In genomic region chr10:75100298-75100697, GRCm38 (mm10) we compare ENCODE assay signal across 11 mouse cellular contexts. TPM values are rescaled to one million over a fixed set of nuclear protein-coding genes. Genes with fewer than 3 reads are reported as not detected.
DNase-seq lines count a peak whose midpoint lies in the region; ATAC-seq and TF ChIP-seq lines count a peak whose summit lies in the region.
"Had no signal": no experiment of that assay in that cellular context is flagged by ENCODE, and none has a peak within 500 bp of the region (broad histone marks: within the 10 kb centered on the region; RNA-seq: fewer than 3 reads in every experiment).

No protein-coding gene starts in this region.

- DNase-seq in embryonic facial prominence, embryonic 14.5 days (ENCODE audit: low spot score): peak; percentile 67
- DNase-seq in embryonic facial prominence, embryonic 10.5 days (ENCODE audit: low spot score): no peak
- DNase-seq in midbrain, embryonic 11.5 days (ENCODE audit: low spot score, missing footprints): peak; percentile 68
- no peak for DNase-seq in midbrain, embryonic 10.5 days (ENCODE audit: low spot score)
- peak; percentile 59 to 80 for DNase-seq in layer of hippocampus, adult 2 months (ENCODE audit: low spot score in 2 of 2)
- no peak for DNase-seq in testis, postnatal 10 days (ENCODE audit: low spot score)
- DNase-seq in MN1 (ENCODE audit: low spot score): no peak
- DNase-seq: gastrocnemius, postnatal 36 days had no signal

- peak overlapping the region; percentile 29; the same call in 1 of the 2 replicates for H3K27ac ChIP-seq in embryonic facial prominence, embryonic 14.5 days (replicated peaks; ENCODE audit: low read depth, low read length)
- H3K27ac ChIP-seq in embryonic facial prominence, embryonic 10.5 days (replicated peaks): no peak overlapping the region
- no peak overlapping the region for H3K27ac ChIP-seq in midbrain, embryonic 11.5 days (ENCODE audit: low read depth, low read length)
- no peak overlapping the region for H3K27ac ChIP-seq in midbrain, embryonic 10.5 days (replicated peaks)
- peak overlapping the region; percentile 90 for H3K27ac ChIP-seq in layer of hippocampus, adult 2 months
- H3K27ac ChIP-seq in stomach, embryonic 15.5 days: no peak overlapping the region
- H3K27ac ChIP-seq: limb, embryonic 13.5 days had no signal

- H3K27me3 ChIP-seq in embryonic facial prominence, embryonic 14.5 days (replicated peaks; ENCODE audit: control insufficient read depth, insufficient read depth, low read length): no peaks in the 10 kb centered on the region
- H3K27me3 ChIP-seq in embryonic facial prominence, embryonic 10.5 days (replicated peaks; ENCODE audit: low read depth, poor library complexity, severe bottlenecking): peaks cover 18% of the 10 kb centered on the region
- H3K27me3 ChIP-seq in midbrain, embryonic 11.5 days (ENCODE audit: control insufficient read depth, insufficient read depth, low read length): no peaks in the 10 kb centered on the region
- peaks cover 15% of the 10 kb centered on the region; the same call in 1 of the 2 replicates for H3K27me3 ChIP-seq in midbrain, embryonic 10.5 days (ENCODE audit: low read depth, poor library complexity, severe bottlenecking)
- H3K27me3 ChIP-seq in stomach, embryonic 15.5 days (replicated peaks): no peaks in the 10 kb centered on the region
- H3K27me3 ChIP-seq: limb, embryonic 13.5 days had no signal

- 68% methylated on average over 7 of the region's 7 CpGs for WGBS in embryonic facial prominence, embryonic 14.5 days
- WGBS in embryonic facial prominence, embryonic 10.5 days: 85% methylated on average over 7 of the region's 7 CpGs
- WGBS in midbrain, embryonic 11.5 days: 68% methylated on average over 7 of the region's 7 CpGs
- 81% methylated on average over 7 of the region's 7 CpGs for WGBS in midbrain, embryonic 10.5 days
- WGBS in stomach, embryonic 15.5 days: 70% methylated on average over 7 of the region's 7 CpGs

- ATAC-seq in embryonic facial prominence, embryonic 14.5 days (ENCODE audit: low read depth): no peak; the same call in 1 of the 2 replicates
- no peak for ATAC-seq in midbrain, embryonic 11.5 days (ENCODE audit: low FRiP score)
- ATAC-seq in stomach, embryonic 15.5 days (ENCODE audit: insufficient read depth, low FRiP score, low read depth): 0 out of 2 replicates have a peak, but pooled peaks have one; percentile 20
- ATAC-seq: intestine, postnatal 0 days had no signal

- H3K4me3 ChIP-seq in embryonic facial prominence, embryonic 14.5 days (ENCODE audit: low read depth, low read length): no peak overlapping the region
- no peak overlapping the region for H3K4me3 ChIP-seq in embryonic facial prominence, embryonic 10.5 days
- no peak overlapping the region for H3K4me3 ChIP-seq in midbrain, embryonic 11.5 days (ENCODE audit: low read depth, low read length)
- H3K4me3 ChIP-seq in midbrain, embryonic 10.5 days: no peak overlapping the region
- no peak overlapping the region; the same call in 1 of the 2 replicates for H3K4me3 ChIP-seq in layer of hippocampus, adult 2 months
- no peak overlapping the region for H3K4me3 ChIP-seq in stomach, embryonic 15.5 days (replicated peaks)
- H3K4me3 ChIP-seq: limb, embryonic 13.5 days had no signal

- no peak for TF ChIP-seq CTCF in layer of hippocampus, adult 2 months (conservative IDR thresholded peaks at IDR 0.05)

- H3K4me2 ChIP-seq in embryonic facial prominence, embryonic 14.5 days (ENCODE audit: low read depth, low read length): no peak overlapping the region
- no peak overlapping the region for H3K4me2 ChIP-seq in midbrain, embryonic 11.5 days
- H3K4me2 ChIP-seq in stomach, embryonic 15.5 days: 0 out of 2 replicates have a peak overlapping the region, but pooled peaks have one; percentile 16
- H3K4me2 ChIP-seq: limb, embryonic 13.5 days had no signal

- no peaks in the 10 kb centered on the region for H3K9me3 ChIP-seq in embryonic facial prominence, embryonic 14.5 days (ENCODE audit: control insufficient read depth, low read length)
- H3K9me3 ChIP-seq in embryonic facial prominence, embryonic 10.5 days: no peaks in the 10 kb centered on the region
- no peaks in the 10 kb centered on the region for H3K9me3 ChIP-seq in midbrain, embryonic 11.5 days (ENCODE audit: control insufficient read depth, low read length)
- no peaks in the 10 kb centered on the region for H3K9me3 ChIP-seq in midbrain, embryonic 10.5 days (replicated peaks)
- no peaks in the 10 kb centered on the region for H3K9me3 ChIP-seq in stomach, embryonic 15.5 days
- H3K9me3 ChIP-seq: limb, embryonic 13.5 days had no signal

- peaks cover 33% of the 10 kb centered on the region for H3K4me1 ChIP-seq in embryonic facial prominence, embryonic 14.5 days (ENCODE audit: control insufficient read depth, insufficient read depth, low read length)
- peaks cover 79% of the 10 kb centered on the region for H3K4me1 ChIP-seq in embryonic facial prominence, embryonic 10.5 days
- H3K4me1 ChIP-seq in midbrain, embryonic 11.5 days (ENCODE audit: control insufficient read depth, insufficient read depth, low read length): peaks cover 26% of the 10 kb centered on the region
- H3K4me1 ChIP-seq in midbrain, embryonic 10.5 days: peaks cover 73% of the 10 kb centered on the region
- H3K4me1 ChIP-seq in stomach, embryonic 15.5 days: peaks cover 43% of the 10 kb centered on the region

- H3K9ac ChIP-seq in embryonic facial prominence, embryonic 14.5 days (ENCODE audit: low read depth, low read length): no peak overlapping the region
- no peak overlapping the region for H3K9ac ChIP-seq in midbrain, embryonic 11.5 days (ENCODE audit: low read length)
- no peak overlapping the region for H3K9ac ChIP-seq in stomach, embryonic 15.5 days
- H3K9ac ChIP-seq: limb, embryonic 13.5 days had no signal

- H3K36me3 ChIP-seq in embryonic facial prominence, embryonic 14.5 days (ENCODE audit: control insufficient read depth, insufficient read depth, low read length): no peaks in the 10 kb centered on the region
- H3K36me3 ChIP-seq in embryonic facial prominence, embryonic 10.5 days (replicated peaks): no peaks in the 10 kb centered on the region
- no peaks in the 10 kb centered on the region for H3K36me3 ChIP-seq in midbrain, embryonic 11.5 days (ENCODE audit: control insufficient read depth, insufficient read depth, low read length)
- H3K36me3 ChIP-seq in midbrain, embryonic 10.5 days: no peaks in the 10 kb centered on the region
- H3K36me3 ChIP-seq in stomach, embryonic 15.5 days: no peaks in the 10 kb centered on the region

RNA-seq across cellular contexts. Expression of gene Bcr, which starts 39.9 kb away (rescaled TPM):
- 6.7 and 8.1 TPM in 2 replicates for polyA plus RNA-seq in embryonic facial prominence, embryonic 14.5 days (2014; fragmentation: Nextera tagmentation; extraction: Ambion mirVana)
- 8.1 and 9.1 TPM in 2 replicates for polyA plus RNA-seq in embryonic facial prominence, embryonic 10.5 days (2016; fragmentation: Nextera tagmentation; extraction: Ambion mirVana)
- 7.6 and 9.0 TPM in 2 replicates for polyA plus RNA-seq in midbrain, embryonic 11.5 days (2014; fragmentation: Nextera tagmentation; extraction: Ambion mirVana)
- 5.1 and 6.9 TPM in 2 replicates for polyA plus RNA-seq in midbrain, embryonic 10.5 days (2016; fragmentation: Nextera tagmentation; extraction: Ambion mirVana)
- total RNA-seq in layer of hippocampus, adult 2 months (2021): 100 to 1,000 TPM; 116 to 124 TPM
- 7.5 and 8.9 TPM in 2 replicates for polyA plus RNA-seq in stomach, embryonic 15.5 days (2015; fragmentation: Nextera tagmentation; extraction: Ambion mirVana)

Comparison
In these comparisons a context has a peak if more than half of its experiments do, and no peak if none do; other contexts are left out.
1. DNase-seq: peak in embryonic facial prominence, embryonic 14.5 days (single experiment), midbrain, embryonic 11.5 days (single experiment) and layer of hippocampus, adult 2 months (2 of 2); none in embryonic facial prominence, embryonic 10.5 days (single experiment), midbrain, embryonic 10.5 days (single experiment), testis, postnatal 10 days (single experiment) and MN1 (single experiment).
2. H3K27ac ChIP-seq: peak in embryonic facial prominence, embryonic 14.5 days (single experiment) and layer of hippocampus, adult 2 months (single experiment); none in embryonic facial prominence, embryonic 10.5 days (single experiment), midbrain, embryonic 11.5 days (single experiment), midbrain, embryonic 10.5 days (single experiment) and stomach, embryonic 15.5 days (single experiment).